Mouse (Mus musculus) telencephalon, adult 2 months (tissue): Measurements from ENCODE around the gene Zfp775.
A peak's percentile ranks its signal among the peaks of the same experiment; 100 is the strongest.

Source experiments
- DNase-seq: peaks from one replicate; pipeline ENCODE4 v3.0.0-alpha.2; 2011; ENCODE audit warnings: low read depth, low spot score

Zfp775 gene

DNA sequence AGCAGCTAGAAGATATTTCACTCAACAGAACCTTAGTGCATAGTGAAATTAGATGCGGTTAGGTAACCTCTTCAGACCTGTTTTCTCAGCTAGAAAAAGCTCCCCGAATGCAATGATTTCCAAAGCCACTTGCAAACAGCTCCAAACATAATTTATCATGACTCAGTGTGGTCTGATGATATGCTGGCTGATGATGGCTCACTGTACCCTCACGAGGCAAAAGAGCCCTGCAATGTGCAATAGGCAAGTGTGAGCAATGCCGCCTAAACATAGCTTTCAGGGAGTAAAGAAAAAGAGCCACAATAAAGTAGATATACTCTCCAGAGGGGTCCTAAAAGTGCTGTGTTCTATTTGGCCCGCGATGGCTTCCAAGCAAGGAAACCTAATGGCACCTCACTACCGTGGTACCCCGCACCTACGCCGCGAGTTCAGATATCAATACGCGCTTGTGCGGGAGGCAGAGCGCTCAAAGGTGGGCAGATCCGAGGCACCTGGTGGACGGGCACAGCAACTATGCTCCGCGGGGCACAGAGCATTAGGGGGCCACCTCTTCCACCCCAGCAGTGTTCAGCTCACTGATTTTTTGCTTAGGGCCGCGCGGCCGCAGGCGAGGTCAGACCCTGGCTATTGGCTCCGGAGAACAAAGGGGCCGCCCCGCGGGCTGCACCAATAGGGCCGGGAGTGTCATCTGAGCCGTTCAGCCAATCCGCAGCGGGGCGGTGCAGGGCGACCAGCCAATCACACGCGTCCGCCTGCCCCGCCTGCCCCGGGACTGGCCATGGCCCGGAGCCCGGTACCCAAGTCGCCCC lies at the start of gene Zfp775:
TSS of gene Zfp775 (plus strand) at position 793 of the 809 bp plus-strand sequence.
- peak; percentile 87 for DNase-seq

DNA sequence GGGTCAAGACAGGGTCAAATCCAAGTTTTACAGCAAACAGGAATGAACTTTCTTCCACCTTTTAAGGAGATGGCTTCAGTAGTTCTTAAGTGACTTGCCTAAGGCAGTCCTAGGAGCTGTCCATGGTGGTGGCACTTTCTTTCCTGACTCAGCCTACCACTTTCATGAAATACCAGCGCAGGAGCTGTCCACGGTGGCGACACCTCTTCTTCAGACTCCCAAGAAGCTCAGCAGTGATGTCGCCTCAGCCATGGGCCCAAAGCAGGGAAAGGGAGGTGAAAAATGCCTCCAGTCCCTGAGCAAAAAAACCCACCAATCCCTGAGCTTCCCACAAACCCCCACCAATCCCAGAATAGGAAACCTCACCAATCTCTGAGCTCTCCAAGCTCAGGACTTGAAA lies 48.9 kb upstream of the Zfp775 start:
- DNase-seq: no peak

DNA sequence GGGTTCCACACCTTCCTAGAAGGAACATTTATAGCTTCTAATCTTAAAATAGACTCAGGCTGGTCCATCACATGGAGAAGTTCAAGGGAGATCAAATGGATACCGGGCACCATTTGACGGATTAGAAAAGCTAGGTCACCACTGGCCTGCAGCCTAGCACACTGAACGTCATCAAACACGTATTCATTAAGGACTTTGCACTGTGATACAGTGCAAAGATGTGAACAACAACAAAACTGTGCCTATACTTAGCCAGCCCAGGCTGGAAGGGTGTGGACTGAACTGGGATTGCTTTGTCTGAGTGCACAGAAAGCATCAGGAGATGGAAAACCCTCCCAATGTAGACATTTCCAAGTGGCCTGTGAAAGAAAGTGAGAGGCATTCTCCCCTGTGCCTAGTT lies 48.0 kb upstream of the Zfp775 start:
- DNase-seq: peak; percentile 13

DNA sequence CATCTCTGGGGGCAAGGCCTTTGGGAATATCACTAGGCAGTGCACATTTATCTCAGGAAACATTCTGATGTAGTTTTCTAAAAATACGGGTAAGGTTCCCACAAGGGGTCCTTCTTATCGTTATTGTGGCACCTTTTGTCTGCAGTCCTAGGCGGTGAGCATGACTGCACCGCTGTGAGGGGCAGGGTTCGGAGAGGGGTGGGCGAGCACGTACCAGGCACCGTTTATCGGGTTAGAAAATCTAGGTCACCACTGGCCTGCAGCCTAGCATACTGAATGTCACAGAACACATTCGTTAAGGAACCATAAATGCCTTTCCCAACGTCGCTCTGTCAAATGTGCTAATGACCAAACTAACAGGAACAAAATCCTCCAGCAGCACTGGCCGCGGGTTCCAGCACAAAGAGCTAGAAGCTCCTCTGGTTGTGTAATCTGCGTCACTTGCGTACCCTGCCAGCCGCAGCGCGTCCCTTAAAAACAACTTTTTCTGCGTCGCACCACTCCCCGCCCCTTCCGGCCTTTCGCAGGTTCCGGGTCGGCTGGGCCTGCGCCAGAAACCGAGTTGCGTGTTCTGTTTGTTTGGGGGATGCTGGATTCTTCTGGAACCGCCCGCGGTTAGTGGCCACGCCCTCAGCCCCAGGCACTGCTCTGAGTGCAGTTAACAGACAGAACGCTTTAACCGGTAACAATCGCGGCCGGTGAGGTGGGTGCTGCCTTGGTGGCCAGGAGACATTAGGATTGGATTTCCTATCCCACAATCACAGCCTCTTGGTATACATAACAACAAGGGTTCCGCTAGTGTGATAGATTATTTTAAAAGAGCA lies 47.4 kb upstream of the Zfp775 start, which contains the start of gene Lrrc61:
TSS of gene Lrrc61 (plus strand) at position 517 of the 824 bp plus-strand sequence.
- DNase-seq: peak; percentile 97

DNA sequence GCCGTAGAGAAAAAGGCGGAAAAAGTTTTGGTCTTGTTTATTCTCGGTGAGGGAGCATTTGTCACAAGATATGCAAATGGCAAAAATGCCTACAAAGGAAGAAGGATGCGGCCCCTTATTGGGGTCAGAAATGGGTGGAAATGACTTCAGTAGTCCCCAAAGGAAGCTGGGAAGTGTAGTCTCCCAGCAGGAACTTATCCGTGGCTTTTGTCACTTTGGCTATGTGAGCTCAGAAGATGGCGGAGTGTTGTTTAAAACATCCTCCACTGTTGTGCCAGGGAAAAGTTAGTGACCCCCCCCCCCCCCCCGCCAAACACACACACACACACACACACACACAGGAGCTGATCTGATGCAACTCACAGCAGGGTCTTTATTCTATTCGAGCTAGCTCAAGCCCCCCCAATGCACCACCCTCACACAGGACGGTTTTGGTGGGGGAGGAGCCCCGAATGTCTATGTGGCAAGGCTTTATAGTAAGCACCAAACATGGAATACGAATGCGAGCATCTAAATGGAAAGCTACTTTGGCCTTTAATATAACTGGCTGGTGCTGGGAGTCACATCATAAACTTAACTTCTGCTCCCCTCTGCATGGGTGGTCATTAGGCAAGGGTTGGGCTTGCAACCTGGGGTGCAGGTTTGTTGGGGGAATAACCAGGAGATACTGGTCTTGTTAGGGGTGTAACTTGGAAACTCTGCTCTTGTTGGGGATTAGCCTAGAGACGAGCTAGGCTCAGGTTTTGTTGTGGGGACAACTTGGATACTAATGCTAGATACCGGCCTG lies 46.6 kb upstream of the Zfp775 start:
- peak; percentile 96 for DNase-seq

DNA sequence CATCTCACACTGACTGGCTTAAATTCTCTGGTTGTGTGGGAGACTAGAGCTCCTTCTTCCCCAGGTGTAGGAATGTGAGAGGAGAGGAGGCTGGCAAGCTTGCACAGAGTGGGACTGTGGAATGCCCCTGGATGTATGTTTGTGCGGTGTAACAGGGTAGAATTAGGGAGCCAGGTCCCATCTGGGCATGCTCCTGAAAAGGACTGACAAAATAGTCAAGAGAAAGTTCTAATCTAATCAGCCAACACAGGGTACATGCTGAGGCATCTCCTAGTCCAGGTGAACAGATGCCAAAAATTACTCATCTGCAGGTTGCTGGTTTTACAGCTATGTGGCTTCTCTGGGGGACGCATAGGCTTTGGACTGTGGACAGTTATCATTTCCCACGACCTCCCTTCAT lies 45.9 kb upstream of the Zfp775 start:
- DNase-seq: no peak

DNA sequence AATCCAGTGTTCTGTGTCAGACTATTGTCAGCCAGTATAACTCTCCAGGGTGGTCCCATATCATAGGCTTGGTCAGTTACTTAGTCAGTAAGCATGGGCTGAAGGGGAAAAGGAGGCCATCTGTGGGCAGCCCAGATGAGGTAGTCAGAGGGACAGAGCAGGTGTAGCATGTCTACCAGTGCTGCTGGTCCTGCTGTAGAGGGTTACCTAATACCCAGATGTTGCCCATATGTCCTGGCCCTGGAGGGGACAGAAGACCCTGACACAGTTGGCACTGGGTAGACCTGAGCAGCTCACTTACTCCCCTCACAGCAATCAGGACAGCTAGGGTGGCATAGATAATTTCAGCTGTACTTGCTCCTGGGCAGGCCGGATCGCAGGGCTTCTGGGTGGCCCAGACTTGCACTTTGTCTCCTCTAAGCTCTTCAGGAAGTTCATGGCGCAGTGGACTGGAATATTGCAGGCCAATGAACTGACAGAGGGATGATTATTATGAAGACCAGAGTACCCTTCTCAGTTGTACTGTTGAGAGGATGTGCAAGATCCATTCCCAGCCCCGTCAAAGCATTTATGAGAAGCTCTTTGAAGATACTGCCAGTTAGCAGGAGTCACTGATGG lies 36.1 kb upstream of the Zfp775 start:
- no peak for DNase-seq

DNA sequence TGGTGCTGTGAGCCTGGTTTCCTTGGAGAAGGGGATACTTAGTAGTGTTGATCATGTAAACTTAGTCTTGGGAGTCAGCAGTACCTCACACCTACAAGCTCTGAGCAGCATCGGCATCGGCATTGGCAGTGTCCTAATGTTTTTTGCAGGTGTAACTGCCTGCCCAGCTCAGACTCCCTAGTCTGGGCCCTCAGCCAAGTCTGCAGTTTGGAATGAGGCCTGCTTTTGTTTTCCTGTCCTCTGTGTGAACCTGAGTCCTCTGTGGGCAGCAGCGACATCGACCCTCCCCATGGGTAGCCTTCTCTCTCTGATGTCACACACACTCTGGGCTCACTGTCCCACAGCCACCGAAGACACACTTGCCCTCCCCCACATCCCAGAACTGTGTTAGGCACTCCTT lies 35.6 kb upstream of the Zfp775 start:
- no peak for DNase-seq

DNA sequence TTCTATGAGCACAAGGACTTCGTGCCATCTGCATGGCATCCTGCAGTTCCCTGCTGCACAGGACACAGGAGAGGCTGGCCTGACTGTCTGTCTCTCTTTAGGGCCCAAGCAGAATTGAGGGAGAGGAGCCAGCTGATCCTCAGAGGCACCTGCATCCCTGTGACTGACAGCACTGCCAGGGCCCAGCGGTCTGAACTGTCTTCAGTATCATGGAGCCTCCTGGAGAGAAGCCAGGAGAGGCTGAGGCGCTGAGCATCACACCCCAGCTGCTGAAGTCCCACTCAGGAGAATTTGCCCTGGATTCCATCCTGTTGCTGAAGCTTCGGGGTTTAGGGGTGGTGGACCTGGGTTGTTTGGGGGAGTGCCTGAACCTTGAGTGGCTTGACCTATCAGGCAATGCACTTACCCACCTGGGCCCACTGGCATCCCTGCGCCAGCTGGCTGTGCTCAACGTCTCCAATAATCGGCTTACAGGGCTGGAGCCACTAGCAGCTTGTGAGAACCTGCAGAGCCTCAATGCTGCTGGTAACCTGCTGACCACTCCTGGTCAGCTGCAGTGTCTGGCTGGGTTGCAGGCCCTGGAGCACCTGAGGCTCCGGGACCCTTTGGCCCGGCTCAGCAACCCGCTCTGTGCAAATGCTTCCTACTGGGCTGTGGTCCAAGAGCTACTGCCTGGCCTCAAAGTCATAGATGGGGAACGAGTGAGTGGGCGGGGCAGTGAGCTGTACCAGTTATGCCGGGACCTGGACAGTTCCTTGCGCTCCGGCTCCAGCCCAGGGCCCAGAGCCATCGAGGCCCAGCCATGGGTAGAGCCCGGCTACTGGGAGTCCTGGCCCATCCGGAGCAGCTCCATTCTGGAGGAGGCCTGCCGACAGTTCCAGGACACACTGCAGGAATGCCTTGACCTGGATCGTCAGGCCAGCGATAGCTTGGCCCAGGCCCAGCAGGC lies 33.6 kb upstream of the Zfp775 start:
- no peak for DNase-seq

DNA sequence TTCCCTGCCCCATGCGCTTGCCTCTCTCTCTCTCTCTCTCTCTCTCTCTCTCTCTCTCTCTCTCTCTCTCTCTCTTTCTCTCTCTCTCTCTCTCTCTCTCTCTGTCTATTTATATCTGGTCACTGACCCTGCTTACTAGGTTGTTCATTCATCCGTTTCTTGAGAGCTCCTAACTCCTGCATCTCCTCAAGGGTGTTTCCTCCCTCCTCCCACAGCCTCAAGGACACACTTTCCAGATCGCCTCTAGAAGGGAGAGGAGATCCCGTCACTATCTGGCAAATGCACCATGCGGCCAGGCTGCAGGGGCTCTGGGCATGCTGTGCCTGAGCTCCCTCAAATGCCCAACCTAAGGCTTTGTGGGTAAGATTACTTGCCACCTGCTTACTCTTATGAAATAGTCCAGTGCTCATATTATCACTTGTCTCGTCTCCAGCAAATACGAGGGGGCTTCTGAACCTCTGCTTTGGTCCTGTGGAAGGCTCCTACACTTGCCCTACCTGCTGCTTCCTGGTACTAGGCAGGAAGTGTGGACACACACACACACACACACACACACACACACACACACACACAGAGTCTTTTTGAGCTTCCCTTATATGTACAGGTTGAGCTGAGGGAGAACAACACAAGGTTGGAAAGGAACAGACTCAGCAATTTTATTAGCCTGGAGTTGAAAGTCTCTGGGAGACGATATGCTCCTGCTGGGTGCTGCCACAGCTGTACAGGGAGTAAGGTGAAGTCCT lies 32.6 kb upstream of the Zfp775 start:
- DNase-seq: no peak

DNA sequence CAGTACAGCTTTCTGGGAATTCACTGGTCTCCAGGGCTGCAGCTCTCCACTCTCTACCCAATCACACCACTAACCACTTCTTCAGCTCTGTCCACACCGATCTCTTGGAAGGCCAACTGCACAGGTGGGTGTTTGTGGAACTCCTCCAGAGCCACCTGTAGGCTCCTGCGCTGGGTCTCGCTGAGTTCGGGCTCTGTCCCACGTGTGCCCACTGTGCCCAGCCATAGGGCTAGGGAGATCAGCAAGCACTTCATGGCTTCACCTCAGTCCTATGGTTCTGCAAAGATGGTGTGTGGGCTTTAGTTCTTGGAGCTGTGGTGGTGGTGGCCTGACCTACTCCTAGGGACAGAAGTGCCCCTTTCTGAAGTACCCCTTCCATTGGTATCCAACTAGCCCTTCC lies 29.8 kb upstream of the Zfp775 start:
- no peak for DNase-seq

DNA sequence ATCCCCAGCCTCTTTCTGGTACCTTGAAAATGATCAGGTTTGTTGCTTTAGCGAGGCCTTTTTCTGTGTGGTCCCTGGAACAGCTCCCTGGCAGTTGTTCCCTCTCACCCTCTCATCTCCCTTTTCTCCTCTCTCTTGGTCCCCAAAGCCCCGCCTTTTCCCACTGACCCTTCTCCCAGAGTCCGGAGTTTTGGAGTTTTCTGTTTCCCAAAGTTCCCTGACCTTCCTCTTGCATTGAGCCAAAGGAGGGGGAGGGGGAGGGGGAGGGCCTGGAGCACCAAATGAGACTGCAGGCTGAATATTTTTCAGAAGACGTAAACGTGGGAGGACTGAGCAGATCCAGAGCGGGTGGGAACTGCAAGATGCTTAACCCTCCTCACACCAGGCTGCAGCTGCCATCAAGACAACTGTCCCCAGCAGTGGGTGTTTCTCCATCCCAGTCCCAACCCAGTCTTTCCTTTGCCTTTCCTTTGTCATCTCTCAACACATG lies 29.2 kb upstream of the Zfp775 start, which contains the start of gene Rarres2:
TSS of gene Rarres2 (minus strand) at position 218 of the 490 bp plus-strand sequence.
- DNase-seq: no peak

DNA sequence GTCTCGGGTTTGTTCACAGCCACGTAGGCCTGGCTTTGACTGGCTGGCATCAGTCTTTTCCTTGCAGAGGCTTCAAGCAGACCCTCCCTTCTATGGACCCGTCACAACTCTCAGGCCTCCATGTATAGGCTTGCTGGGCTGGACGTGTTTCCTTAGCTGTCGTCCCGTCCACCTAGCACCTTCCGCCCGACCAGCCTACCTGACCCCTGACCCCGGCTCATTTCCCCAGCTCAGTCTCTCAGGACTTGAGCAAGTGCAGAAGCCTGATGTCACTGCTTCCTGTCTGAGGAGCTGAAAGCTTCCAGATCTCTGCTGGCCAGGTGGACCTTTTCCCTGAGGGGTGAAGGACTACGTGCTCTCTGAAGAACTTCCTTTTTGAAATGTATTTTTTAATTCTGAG lies 28.6 kb upstream of the Zfp775 start:
- DNase-seq: no peak

DNA sequence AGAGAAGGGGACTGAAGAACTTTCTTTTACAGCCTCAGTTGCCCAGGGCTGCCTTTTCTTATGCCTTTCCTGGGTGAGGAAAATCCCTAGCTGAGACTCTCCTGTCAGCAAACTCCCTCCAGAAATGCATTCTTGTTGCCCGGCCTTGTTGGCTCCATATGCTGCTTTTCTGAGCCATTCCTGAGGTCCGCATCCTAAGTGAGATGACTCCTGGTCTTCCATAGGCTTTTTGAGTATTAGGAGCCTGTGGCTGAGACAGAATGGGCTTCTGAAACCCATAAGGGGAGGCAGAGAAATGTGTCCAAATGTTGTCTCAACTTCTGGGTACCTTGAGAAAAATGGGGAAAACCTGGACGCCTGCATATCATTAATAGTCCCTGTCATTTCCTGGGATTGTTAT lies 27.9 kb upstream of the Zfp775 start:
- no peak for DNase-seq

DNA sequence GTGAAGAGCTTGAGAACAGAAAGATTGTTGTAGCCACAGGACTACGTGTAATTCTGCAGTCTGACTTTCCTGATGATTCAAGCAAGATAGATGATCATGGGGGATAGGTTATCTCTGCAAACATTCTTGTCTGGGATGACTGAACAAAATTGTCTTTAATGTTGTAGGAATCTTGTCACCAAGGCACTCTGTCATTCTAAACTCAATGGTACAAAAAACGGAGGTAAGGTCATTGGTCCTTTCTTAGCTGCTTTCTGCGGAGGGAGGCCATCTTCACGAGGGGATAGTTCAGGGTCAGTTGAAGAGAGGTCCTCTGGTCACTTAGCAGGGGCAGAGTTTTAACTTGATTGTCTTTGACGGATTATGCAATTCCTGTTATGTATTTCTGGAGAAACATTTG lies 23.1 kb upstream of the Zfp775 start:
- no peak for DNase-seq

DNA sequence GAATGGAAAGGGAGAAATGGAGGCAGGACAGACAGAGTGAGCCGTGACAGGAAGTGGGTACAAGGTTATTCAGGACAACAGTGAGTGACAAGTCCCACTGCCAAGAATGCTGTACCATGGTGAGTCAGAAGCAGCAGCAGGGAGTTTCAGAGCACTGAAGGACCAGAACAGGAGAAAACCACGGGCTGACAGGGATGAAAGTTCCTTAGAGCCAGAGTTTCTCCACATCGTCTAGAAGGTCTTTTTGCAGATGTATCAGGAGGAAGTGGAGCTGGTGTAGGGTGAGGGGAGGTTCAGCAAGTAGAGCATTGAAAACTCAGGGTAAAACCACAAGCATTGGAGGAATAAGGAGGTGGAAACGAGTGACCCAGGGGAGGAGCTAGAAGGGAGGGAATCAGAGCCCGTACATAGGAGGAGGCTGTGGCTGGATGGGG lies 22.6 kb upstream of the Zfp775 start:
- no peak for DNase-seq

DNA sequence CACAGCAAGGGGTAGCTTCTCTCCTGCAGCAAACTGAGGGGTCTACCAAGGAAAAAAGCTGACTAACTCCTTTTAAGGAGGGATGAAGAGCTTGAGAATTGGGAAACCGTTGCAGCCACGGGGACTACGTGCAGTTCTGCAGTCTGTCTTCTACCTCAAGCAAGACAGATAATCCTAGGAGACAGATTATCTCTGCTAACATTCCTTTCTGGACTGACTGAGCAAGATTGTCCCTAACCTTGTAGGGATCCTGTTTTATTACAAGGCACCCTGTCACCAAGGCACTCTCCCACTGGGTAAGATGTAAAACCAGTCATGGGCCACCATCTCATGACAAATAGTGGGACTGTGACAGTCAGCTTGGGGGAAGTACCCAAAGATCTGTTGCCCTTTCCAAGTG lies 20.6 kb upstream of the Zfp775 start:
- DNase-seq: no peak

DNA sequence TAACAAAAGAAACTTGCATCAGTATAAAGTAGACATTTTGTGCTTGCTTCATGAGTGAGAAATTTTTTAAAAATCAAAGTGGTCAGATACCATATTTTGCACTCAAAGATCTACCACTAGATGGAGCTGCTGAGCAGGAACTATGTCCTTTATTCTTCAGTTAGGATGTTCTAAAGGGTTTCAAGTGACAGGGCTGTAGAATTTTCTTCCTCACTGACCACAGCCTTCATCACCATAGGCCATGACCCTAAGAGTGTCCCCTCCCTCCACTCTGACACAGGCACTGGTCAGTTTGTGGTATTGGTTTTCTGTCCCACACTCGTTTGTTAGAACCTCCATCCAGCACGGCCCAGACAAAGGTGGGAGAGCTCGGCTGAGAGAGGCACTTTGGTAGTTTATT lies 19.8 kb upstream of the Zfp775 start:
- DNase-seq: no peak

DNA sequence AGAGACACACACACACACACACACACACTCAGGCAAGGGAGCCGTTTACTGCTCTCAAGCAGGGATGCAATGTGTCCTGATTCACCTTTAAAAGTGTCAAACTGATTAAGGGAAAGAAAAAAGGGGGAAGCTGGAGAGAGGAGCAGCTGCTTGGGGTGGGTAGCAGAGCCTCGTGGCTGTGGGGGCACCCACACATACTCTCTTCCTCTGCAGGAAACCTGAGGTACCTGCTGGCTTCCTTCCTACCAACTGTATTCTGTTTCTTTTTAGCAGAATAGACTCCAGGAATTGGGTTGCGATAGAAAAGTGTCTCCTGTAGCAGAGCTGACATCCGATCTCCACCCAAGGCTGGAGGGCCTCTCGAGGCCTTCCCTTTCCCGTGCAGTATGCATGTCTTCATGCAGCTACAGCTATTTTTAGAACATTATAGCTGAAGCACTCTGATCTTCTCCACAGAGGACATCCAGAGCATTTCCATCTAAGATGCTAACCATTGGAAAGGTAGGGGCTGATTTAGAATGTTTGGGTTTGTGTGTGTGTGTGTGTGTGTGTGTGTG lies 12.6 kb upstream of the Zfp775 start, which contains the start of gene Gm45021:
TSS of gene Gm45021 (plus strand) at position 417 of the 557 bp plus-strand sequence.
- no peak for DNase-seq
